Mouse (Mus musculus): ENCODE measurements around the gene Rita1. TPM values are rescaled to one million over a fixed set of nuclear protein-coding genes. Genes with fewer than 3 reads are reported as not detected.

Rita1 gene
- total and polyA plus RNA-seq, 3 experiments, result 18.1 to 22.1 TPM; not detected in 1

DNA sequence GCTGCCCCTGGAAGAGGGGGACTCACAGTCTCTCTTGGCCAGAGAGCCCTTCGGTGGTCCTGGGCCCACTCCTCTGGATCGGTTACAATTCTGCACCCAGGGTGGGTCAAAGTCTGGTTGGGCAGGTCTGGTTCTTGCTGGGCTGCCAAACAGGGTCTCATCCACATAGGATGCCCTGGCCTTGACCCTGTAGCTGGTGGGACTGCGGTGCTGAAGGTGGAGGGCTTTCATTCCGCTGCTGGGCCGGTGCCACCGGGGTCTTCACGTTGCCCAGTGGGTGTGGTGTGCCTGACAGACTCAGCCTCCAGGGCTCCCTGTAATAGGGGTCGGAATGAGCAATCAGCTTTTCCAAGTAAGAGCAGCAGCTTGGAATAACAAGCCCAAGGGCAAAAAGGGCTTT lies 973 bp downstream of the Rita1 start:
- Histone ChIP-seq H3K9me3 (replicated peaks; ENCODE audit: insufficient read depth, low read length) (no peaks in the 10 kb centered on the region), H3K79me2 (ENCODE audit: control insufficient read depth, insufficient read depth, low read length, poor library complexity) (peaks cover 29% of the 10 kb centered on the region), H3K27ac (ENCODE audit: control insufficient read depth, low read depth, low read length) (peak overlapping the region; percentile 2; the same call in 1 of the 2 replicates), H3K9ac (ENCODE audit: control insufficient read depth, low read depth, low read length, poor library complexity, severe bottlenecking) (peak overlapping the region; percentile 64), H3K4me1 (ENCODE audit: control insufficient read depth in 1 of 2, insufficient read depth in 2 of 2, low read length in 2 of 2) (peaks cover 2 to 9% of the 10 kb centered on the region in 2 experiments; a peak in 2 of 4 replicates), H3K27me3 (ENCODE audit: control insufficient read depth in 1 of 2, insufficient read depth in 2 of 2, low read length in 2 of 2) (no peaks in the 10 kb centered on the region), H3K4me3 (ENCODE audit: control insufficient read depth in 1 of 2, insufficient read depth in 1 of 2, low read depth in 2 of 2, low read length in 2 of 2) (peak overlapping the region; percentile 71 to 73), H3K36me3 (ENCODE audit: control insufficient read depth in 1 of 2, insufficient read depth in 2 of 2, low read length in 2 of 2) (no peaks in the 10 kb centered on the region; a peak in 1 of 4 replicates)
- no peak for DNase-seq (ENCODE audit: low read depth, low spot score)
- no peak for TF ChIP-seq MXI1 (IDR thresholded peaks at IDR 0.05; ENCODE audit: low read depth, low read length)
- 0 out of 2 replicates have a peak, but pooled peaks have one; percentile 11 for TF ChIP-seq HCFC1 (IDR thresholded peaks at IDR 0.05; ENCODE audit: low read depth, low read length)

DNA sequence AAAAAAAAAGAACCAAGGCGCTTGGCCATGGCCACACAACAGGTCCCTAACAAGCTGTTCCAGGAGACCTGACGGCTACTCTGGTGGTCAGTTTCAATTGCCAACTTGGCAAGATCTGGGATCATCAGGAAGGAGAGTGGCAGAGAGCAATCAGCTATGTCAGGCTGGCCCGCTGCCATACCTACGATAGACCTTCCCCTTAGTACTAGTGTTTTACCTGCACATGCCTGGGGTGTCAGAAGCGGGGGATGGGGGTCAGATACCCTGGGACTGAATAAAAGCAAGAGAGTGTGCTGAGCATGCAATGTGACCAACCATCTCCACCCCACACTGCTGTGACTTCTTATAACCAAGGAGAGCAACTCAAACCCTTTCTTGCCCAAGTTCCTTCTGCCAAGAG lies 1.5 kb downstream of the Rita1 start:
- no peak overlapping the region for H3K27ac ChIP-seq (ENCODE audit: control insufficient read depth, low read depth, low read length)
- peaks cover 2 to 9% of the 10 kb centered on the region in 2 experiments; a peak in 2 of 4 replicates for H3K4me1 ChIP-seq (ENCODE audit: control insufficient read depth in 1 of 2, insufficient read depth in 2 of 2, low read length in 2 of 2)
- TF ChIP-seq CTCF (IDR thresholded peaks at IDR 0.05 in 2 of 3, conservative IDR thresholded peaks at IDR 0.05 in 1 of 3; ENCODE audit: control insufficient read depth in 1 of 3, insufficient read depth in 1 of 3, low read depth in 2 of 3, low read length in 3 of 3, poor library complexity in 1 of 3, severe bottlenecking in 1 of 3), result no peak
- no peak for TF ChIP-seq CHD1 (IDR thresholded peaks at IDR 0.05; ENCODE audit: low read depth, low read length)
- no peaks in the 10 kb centered on the region for H3K9me3 ChIP-seq (replicated peaks; ENCODE audit: insufficient read depth, low read length)
- H3K27me3 ChIP-seq (ENCODE audit: control insufficient read depth in 1 of 2, insufficient read depth in 2 of 2, low read length in 2 of 2), result no peaks in the 10 kb centered on the region
- no peaks in the 10 kb centered on the region; a peak in 1 of 4 replicates for H3K36me3 ChIP-seq (ENCODE audit: control insufficient read depth in 1 of 2, insufficient read depth in 2 of 2, low read length in 2 of 2)
- no peak for DNase-seq (ENCODE audit: low read depth, low spot score)
- peaks cover 25% of the 10 kb centered on the region for H3K79me2 ChIP-seq (ENCODE audit: control insufficient read depth, insufficient read depth, low read length, poor library complexity)
- no peak overlapping the region for H3K4me3 ChIP-seq (ENCODE audit: control insufficient read depth in 1 of 2, insufficient read depth in 1 of 2, low read depth in 2 of 2, low read length in 2 of 2)
- H3K9ac ChIP-seq (ENCODE audit: control insufficient read depth, low read depth, low read length, poor library complexity, severe bottlenecking), result no peak overlapping the region

DNA sequence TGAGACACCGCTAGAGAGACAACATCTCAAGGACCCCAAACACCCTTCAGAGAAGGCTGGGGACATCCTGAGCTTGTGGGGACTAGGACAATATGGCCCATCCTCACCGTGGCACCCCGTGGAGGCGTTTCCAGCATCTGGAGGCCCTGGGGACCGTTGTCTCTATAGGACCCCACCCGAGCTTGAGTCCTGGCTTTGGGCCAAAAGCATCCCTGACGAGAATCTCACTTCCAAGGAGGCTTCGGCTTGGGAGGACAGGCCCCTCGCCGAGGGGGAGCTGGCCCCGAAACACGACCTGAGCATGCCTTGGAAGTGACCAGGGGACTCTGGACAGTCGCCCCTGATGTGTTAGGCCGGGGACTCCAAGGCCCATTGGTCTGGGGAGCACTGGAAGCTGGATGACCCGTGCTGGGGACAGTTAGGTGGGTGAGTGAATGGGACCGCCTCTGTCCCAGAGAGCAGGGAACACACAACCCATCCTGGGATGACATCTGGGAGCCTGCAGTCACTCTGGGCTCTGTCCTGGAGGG lies 3.1 kb downstream of the Rita1 start:
- no peak for DNase-seq (ENCODE audit: low read depth, low spot score)
- Histone ChIP-seq H3K4me1 (ENCODE audit: control insufficient read depth in 1 of 2, insufficient read depth in 2 of 2, low read length in 2 of 2) (peaks cover 2 to 9% of the 10 kb centered on the region in 2 experiments; a peak in 2 of 4 replicates), H3K9me3 (replicated peaks; ENCODE audit: insufficient read depth, low read length) (no peaks in the 10 kb centered on the region), H3K36me3 (ENCODE audit: control insufficient read depth in 1 of 2, insufficient read depth in 2 of 2, low read length in 2 of 2) (no peaks in the 10 kb centered on the region), H3K27ac (ENCODE audit: control insufficient read depth, low read depth, low read length) (no peak overlapping the region), H3K27me3 (ENCODE audit: control insufficient read depth in 1 of 2, insufficient read depth in 2 of 2, low read length in 2 of 2) (no peaks in the 10 kb centered on the region), H3K79me2 (ENCODE audit: control insufficient read depth, insufficient read depth, low read length, poor library complexity) (peaks cover 18% of the 10 kb centered on the region), H3K4me3 (ENCODE audit: control insufficient read depth in 1 of 2, insufficient read depth in 1 of 2, low read depth in 2 of 2, low read length in 2 of 2) (no peak overlapping the region), H3K9ac (ENCODE audit: control insufficient read depth, low read depth, low read length, poor library complexity, severe bottlenecking) (no peak overlapping the region)
- TF ChIP-seq CHD1 (IDR thresholded peaks at IDR 0.05; ENCODE audit: low read depth, low read length) (no peak), TBP (IDR thresholded peaks at IDR 0.05; ENCODE audit: low read depth, low read length) (no peak), CTCF (IDR thresholded peaks at IDR 0.05 in 2 of 3, conservative IDR thresholded peaks at IDR 0.05 in 1 of 3; ENCODE audit: control insufficient read depth in 1 of 3, insufficient read depth in 1 of 3, low read depth in 2 of 3, low read length in 3 of 3, poor library complexity in 1 of 3, severe bottlenecking in 1 of 3) (no peak), BHLHE40 (IDR thresholded peaks at IDR 0.05; ENCODE audit: borderline replicate concordance, low read depth, low read length) (no peak), E2F4 (IDR thresholded peaks at IDR 0.05; ENCODE audit: borderline replicate concordance, low read depth, low read length) (no peak), MYB (IDR thresholded peaks at IDR 0.05; ENCODE audit: low read depth, low read length) (no peak), ETS1 (IDR thresholded peaks at IDR 0.05; ENCODE audit: low read depth, low read length) (no peak)
